Mouse (Mus musculus) urinary bladder, postnatal 14 days (tissue): ENCODE measurements at regions not wholly inside any gene's neighbourhood (a gene's known extent, or its start where the extent isn't known, plus 50 kb on each side); places are given as distances from the start of the nearest gene placed in this dataset.
A peak's percentile ranks its signal among the peaks of the same experiment; 100 is the strongest.
"Not testable (repeated sequence)": the region's sequence is repeated elsewhere in the genome, so short reads cannot be mapped to it uniquely, and the experiment has no call there.

Experiments used
- DNase-seq: peaks from one replicate; pipeline ENCODE4 v3.0.0; 2021; ENCODE audit warnings: low spot score

GRCm38 (mm10) chr8:20285523-20285922 is 77.5 kb downstream of the Gm15319 start:
- not testable (repeated sequence) for DNase-seq

GRCm38 (mm10) chr8:20284856-20285255 is 78.2 kb downstream of the Gm15319 start:
- peak; percentile 9 for DNase-seq

GRCm38 (mm10) chr8:20283141-20283540 is 79.9 kb downstream of the Gm15319 start:
- DNase-seq = peak; percentile 4

- DNase-seq = not testable (repeated sequence)
Observed at GRCm38 (mm10) chr8:20281201-20281887, 81.7 kb downstream of the Gm15319 start.

- not testable (repeated sequence) for DNase-seq
Observed at GRCm38 (mm10) chr8:20277701-20278100, 85.3 kb downstream of the Gm15319 start.

GRCm38 (mm10) chr8:20276661-20277060 is 86.3 kb downstream of the Gm15319 start:
- DNase-seq = not testable (repeated sequence)

- DNase-seq = not testable (repeated sequence)
Observed at GRCm38 (mm10) chr8:20273844-20274243, 89.2 kb downstream of the Gm15319 start.

- DNase-seq = peak; percentile 4
Observed at GRCm38 (mm10) chr8:20267520-20268127, 95.4 kb downstream of the Gm15319 start.

GRCm38 (mm10) chr8:20266776-20267175 is 96.2 kb downstream of the Gm15319 start:
- peak; percentile 8 for DNase-seq

GRCm38 (mm10) chr8:20264612-20265011 is 98.4 kb downstream of the Gm15319 start:
- DNase-seq = not testable (repeated sequence)

- peak; percentile 26 for DNase-seq
Observed at GRCm38 (mm10) chr8:20264106-20264505, 98.9 kb downstream of the Gm15319 start.

- DNase-seq = peak; percentile 27
Observed at GRCm38 (mm10) chr8:20262847-20263570, 100.0 kb downstream of the Gm15319 start.

GRCm38 (mm10) chr8:20262253-20262652 is 100.8 kb downstream of the Gm15319 start:
- peak; percentile 7 for DNase-seq

GRCm38 (mm10) chr8:20261452-20262181 is 101.4 kb downstream of the Gm15319 start:
- not testable (repeated sequence) for DNase-seq

- peak; percentile 48 for DNase-seq
Observed at GRCm38 (mm10) chr8:20261007-20261406, 102.0 kb downstream of the Gm15319 start.

GRCm38 (mm10) chr8:20260125-20260640 is 102.8 kb downstream of the Gm15319 start:
- DNase-seq = not testable (repeated sequence)

- DNase-seq = peak; percentile 5
Observed at GRCm38 (mm10) chr8:20259662-20260061, 103.3 kb downstream of the Gm15319 start.
